Mouse (Mus musculus): ENCODE measurements around the gene Prpf31. TPM values are rescaled to one million over a fixed set of nuclear protein-coding genes. Genes with fewer than 3 reads are reported as not detected.

The Prpf31 gene
- total RNA-seq, 2 experiments from 2014 or later = 37.3 to 113 TPM

GRCm38 (mm10) chr7:3683908-3684550, 54.2 kb downstream of the Prpf31 start:
- ATAC-seq (replicated peaks; ENCODE audit: poor library complexity) = no peak

- ATAC-seq (replicated peaks; ENCODE audit: poor library complexity) = no peak
Measured at GRCm38 (mm10) chr7:3684698-3685097, 54.9 kb downstream of the Prpf31 start.

GRCm38 (mm10) chr7:3685400-3686187, 55.8 kb downstream of the Prpf31 start:
- no peak for ATAC-seq (replicated peaks; ENCODE audit: poor library complexity)

GRCm38 (mm10) chr7:3691919-3692318, 62.1 kb downstream of the Prpf31 start:
- ATAC-seq (replicated peaks; ENCODE audit: poor library complexity) = no peak

Other genes with a start within 250 kb of the Prpf31 start
- gene Cacng8, start 239.3 kb upstream of the Prpf31 start, total RNA-seq (2015) = not detected in 2 replicates
- gene Cacng8, start 239.3 kb upstream of the Prpf31 start, total RNA-seq (2017) = not detected in 2 replicates
- gene Cacng6, start 205.8 kb upstream of the Prpf31 start, total RNA-seq (2015) = not detected in 2 replicates
- gene Cacng6, start 205.8 kb upstream of the Prpf31 start, total RNA-seq (2017) = not detected in 2 replicates
- 0.47 and 1.5 TPM in 2 replicates for gene Tarm1, start 127.4 kb upstream of the Prpf31 start, total RNA-seq (2015)
- gene Tarm1, start 127.4 kb upstream of the Prpf31 start, total RNA-seq (2017) = 0.12 and 0.91 TPM in 2 replicates
- 0.22 TPM in 1 of 2 replicates, not detected in the other for gene Oscar, start 13.8 kb upstream of the Prpf31 start, total RNA-seq (2015)
- gene Oscar, start 13.8 kb upstream of the Prpf31 start, total RNA-seq (2017) = not detected in 2 replicates
- gene Ndufa3, start 12.6 kb upstream of the Prpf31 start, total RNA-seq (2015) = 273 and 300 TPM in 2 replicates
- 219 and 232 TPM in 2 replicates for gene Ndufa3, start 12.6 kb upstream of the Prpf31 start, total RNA-seq (2017)
- 16.8 and 31.8 TPM in 2 replicates for gene Tfpt, start 56 bp upstream of the Prpf31 start, total RNA-seq (2015)
- gene Tfpt, start 56 bp upstream of the Prpf31 start, total RNA-seq (2017) = 34.4 and 44.2 TPM in 2 replicates
- gene Cnot3, start 15.3 kb downstream of the Prpf31 start, total RNA-seq (2015) = 114 and 122 TPM in 2 replicates
- 20.0 and 25.3 TPM in 2 replicates for gene Cnot3, start 15.3 kb downstream of the Prpf31 start, total RNA-seq (2017)
- 6.1 and 9.4 TPM in 2 replicates for gene Leng1, start 35.9 kb downstream of the Prpf31 start, total RNA-seq (2015)
- gene Leng1, start 35.9 kb downstream of the Prpf31 start, total RNA-seq (2017) = 7.9 and 10.3 TPM in 2 replicates
- gene Tmc4, start 47.6 kb downstream of the Prpf31 start, total RNA-seq (2015) = 4.4 and 8.4 TPM in 2 replicates
- gene Tmc4, start 47.6 kb downstream of the Prpf31 start, total RNA-seq (2017) = 2.9 and 3.2 TPM in 2 replicates
- 15.0 and 19.4 TPM in 2 replicates for gene Tsen34, start 62.9 kb downstream of the Prpf31 start, total RNA-seq (2015)
- gene Tsen34, start 62.9 kb downstream of the Prpf31 start, total RNA-seq (2017) = 17.7 and 21.0 TPM in 2 replicates
- gene Mboat7, start 63.5 kb downstream of the Prpf31 start, total RNA-seq (2015) = 49.1 and 51.4 TPM in 2 replicates
- gene Mboat7, start 63.5 kb downstream of the Prpf31 start, total RNA-seq (2017) = 19.0 and 27.6 TPM in 2 replicates
- 1,732 and 1,826 TPM in 2 replicates for gene Rps9, start 74.0 kb downstream of the Prpf31 start, total RNA-seq (2015)
- 1,590 and 1,738 TPM in 2 replicates for gene Rps9, start 74.0 kb downstream of the Prpf31 start, total RNA-seq (2017)
- 8.1 and 8.9 TPM in 2 replicates for gene Pirb, start 90.4 kb downstream of the Prpf31 start, total RNA-seq (2015)
- gene Pirb, start 90.4 kb downstream of the Prpf31 start, total RNA-seq (2017) = 4.5 and 4.7 TPM in 2 replicates
- 0.72 TPM in 1 of 2 replicates, not detected in the other for gene Gm15448, start 195.7 kb downstream of the Prpf31 start, total RNA-seq (2015)
- not detected in 2 replicates for gene Gm15448, start 195.7 kb downstream of the Prpf31 start, total RNA-seq (2017)
- 1.5 and 2.7 TPM in 2 replicates for gene Pira2, start 215.1 kb downstream of the Prpf31 start, total RNA-seq (2015)
- 1.5 TPM in 2 replicates for gene Pira2, start 215.1 kb downstream of the Prpf31 start, total RNA-seq (2017)